Mouse (Mus musculus): ENCODE measurements around the gene 4933417A18Rik.
A peak's percentile ranks its signal among the peaks of the same experiment; 100 is the strongest.
"Not testable (repeated sequence)": the region's sequence is repeated elsewhere in the genome, so short reads cannot be mapped to it uniquely, and the experiment has no call there.

The 4933417A18Rik gene

GRCm38 (mm10) chr13:34973770-34974169 is 49.6 kb downstream of the 4933417A18Rik start:
- no peak for DNase-seq (ENCODE audit: low spot score)

- DNase-seq (ENCODE audit: low spot score) = no peak
These were observed 51.9 kb downstream of the 4933417A18Rik start for GRCm38 (mm10) chr13:34976116-34976515.

- no peak for DNase-seq (ENCODE audit: low spot score)
These were observed 53.2 kb downstream of the 4933417A18Rik start for GRCm38 (mm10) chr13:34977410-34977809.

GRCm38 (mm10) chr13:34978635-34979034 is 54.4 kb downstream of the 4933417A18Rik start:
- DNase-seq (ENCODE audit: low spot score) = not testable (repeated sequence)

GRCm38 (mm10) chr13:34983479-34983878 is 59.3 kb downstream of the 4933417A18Rik start:
- DNase-seq (ENCODE audit: low spot score) = not testable (repeated sequence)

- DNase-seq (ENCODE audit: low spot score) = no peak
These were observed 67.5 kb downstream of the 4933417A18Rik start for GRCm38 (mm10) chr13:34991581-34992273.

- DNase-seq (ENCODE audit: low spot score) = no peak
These were observed 68.9 kb downstream of the 4933417A18Rik start for GRCm38 (mm10) chr13:34993085-34993484.

GRCm38 (mm10) chr13:34993595-34993982 is 69.4 kb downstream of the 4933417A18Rik start:
- DNase-seq (ENCODE audit: low spot score) = no peak

GRCm38 (mm10) chr13:34993983-34994811 is 70.0 kb downstream of the 4933417A18Rik start:
- DNase-seq (ENCODE audit: low spot score) = peak; percentile 89

- DNase-seq (ENCODE audit: low spot score) = no peak
These were observed 71.7 kb downstream of the 4933417A18Rik start for GRCm38 (mm10) chr13:34995925-34996324.

Measured in spleen, adult 12 weeks (tissue).